Mouse (Mus musculus): ENCODE measurements at regions not wholly inside any gene's neighbourhood (a gene's known extent, or its start where the extent isn't known, plus 50 kb on each side); places are given as distances from the start of the nearest gene placed in this dataset.

GRCm38 (mm10) chr2:9402281-9402680 is 478.8 kb upstream of the 4930412O13Rik start:
- TF ChIP-seq CTCF (IDR thresholded peaks at IDR 0.05; ENCODE audit: low read depth): no peak
- no peak for TF ChIP-seq EP300 (IDR thresholded peaks at IDR 0.05; ENCODE audit: low read depth)
